Comparison of ENCODE assay signal across 22 mouse cellular contexts in the genomic region with DNA sequence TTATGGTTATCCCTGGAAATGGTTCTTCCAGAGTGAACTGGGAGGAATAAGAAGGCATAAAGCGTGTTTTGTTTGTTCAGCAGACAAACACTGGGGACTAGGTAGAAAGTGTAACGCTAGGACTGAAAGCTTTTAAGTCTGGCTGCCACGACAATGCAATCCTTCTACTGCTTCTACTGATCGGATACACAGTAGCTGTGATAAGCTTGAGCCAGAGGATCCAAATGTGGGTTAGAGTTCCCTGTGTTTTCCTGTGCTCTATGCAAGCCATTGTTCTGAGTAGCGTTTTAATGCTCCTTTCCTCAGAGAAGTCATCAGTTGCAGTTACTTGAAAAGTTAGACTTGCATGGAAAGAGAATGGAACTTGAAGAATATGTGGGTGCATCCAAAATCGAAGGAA. TPM values are rescaled to one million over a fixed set of nuclear protein-coding genes. Genes with fewer than 3 reads are reported as not detected.
DNase-seq lines count a peak whose midpoint lies in the region; ATAC-seq and TF ChIP-seq lines count a peak whose summit lies in the region.
"Had no signal": no experiment of that assay in that cellular context is flagged by ENCODE, and none has a peak within 500 bp of the region (broad histone marks: within the 10 kb centered on the region; RNA-seq: fewer than 3 reads in every experiment).

No protein-coding gene starts in this region.

- no peak for ATAC-seq in heart, embryonic 13.5 days (ENCODE audit: extremely low read depth, insufficient number of reproducible peaks, low FRiP score, low TSS enrichment)
- no peak for ATAC-seq in kidney, postnatal 0 days (replicated peaks; ENCODE audit: low FRiP score, low read depth)
- ATAC-seq in stomach, postnatal 0 days (ENCODE audit: low FRiP score, low TSS enrichment): no peak
- ATAC-seq in CD4-positive, CD25-positive, alpha-beta regulatory T cell, adult 4 months: no peak
- ATAC-seq: activated CD4-positive, CD25-positive, alpha-beta regulatory T cell, adult 4 months; lung, postnatal 0 days had no signal

- no peak for TF ChIP-seq EP300 in stomach, postnatal 0 days (optimal IDR thresholded peaks at IDR 0.05)

- 42% methylated on average over 6 of the region's 6 CpGs for WGBS in heart, embryonic 13.5 days
- 53% methylated on average over 6 of the region's 6 CpGs for WGBS in kidney, postnatal 0 days
- 27% methylated on average over 6 of the region's 6 CpGs for WGBS in stomach, postnatal 0 days

- H3K27ac ChIP-seq in heart, embryonic 13.5 days (replicated peaks): peak overlapping the region; percentile 53
- 0 out of 2 replicates have a peak overlapping the region, but pooled peaks have one; percentile 34 for H3K27ac ChIP-seq in kidney, postnatal 0 days
- H3K27ac ChIP-seq in stomach, postnatal 0 days (replicated peaks): 0 out of 2 replicates have a peak overlapping the region, but pooled peaks have one; percentile 25
- H3K27ac ChIP-seq: embryonic facial prominence, embryonic 13.5 days; forebrain, embryonic 12.5 days; liver, embryonic 14.5 days; midbrain, embryonic 12.5 days; neural tube, embryonic 15.5 days had no signal

- H3K36me3 ChIP-seq in heart, embryonic 13.5 days: peaks cover 9% of the 10 kb centered on the region
- H3K36me3 ChIP-seq in kidney, postnatal 0 days (ENCODE audit: insufficient read depth, low read length): no peaks in the 10 kb centered on the region
- no peaks in the 10 kb centered on the region for H3K36me3 ChIP-seq in stomach, postnatal 0 days (ENCODE audit: control insufficient read depth, insufficient read depth, low read length)
- H3K36me3 ChIP-seq: forebrain, embryonic 12.5 days; midbrain, embryonic 12.5 days; neural tube, embryonic 15.5 days had no signal

- no peak for DNase-seq in heart, postnatal 25 days (ENCODE audit: low spot score)
- no peak for DNase-seq in kidney, postnatal 0 days (ENCODE audit: low spot score)
- no peak for DNase-seq in kidney, adult 18-20 months
- DNase-seq in testis, postnatal 14 days (ENCODE audit: low spot score): peak; percentile 59
- no peak for DNase-seq in testis, postnatal 10 days (ENCODE audit: low spot score)
- DNase-seq in stomach, postnatal 0 days (ENCODE audit: low spot score): no peak
- DNase-seq: adrenal gland, postnatal 10 days; B cell, adult 2 months; cerebellum, adult 2 months; cerebellum, postnatal 25 days; kidney, postnatal 10 days; right cerebral cortex, adult 18-20 months had no signal

- TF ChIP-seq CTCF in kidney, postnatal 0 days (IDR thresholded peaks at IDR 0.05; ENCODE audit: low read depth): no peak
- no peak for TF ChIP-seq CTCF in stomach, postnatal 0 days (IDR thresholded peaks at IDR 0.05; ENCODE audit: low read depth)

- H3K4me1 ChIP-seq in heart, embryonic 13.5 days: peaks cover 53% of the 10 kb centered on the region
- no peaks in the 10 kb centered on the region for H3K4me1 ChIP-seq in kidney, postnatal 0 days (replicated peaks; ENCODE audit: insufficient read depth, low read length)
- H3K4me1 ChIP-seq in stomach, postnatal 0 days (replicated peaks; ENCODE audit: control insufficient read depth, insufficient read depth): no peaks in the 10 kb centered on the region
- H3K4me1 ChIP-seq: midbrain, embryonic 12.5 days had no signal

- no peaks in the 10 kb centered on the region for H3K9me3 ChIP-seq in heart, embryonic 13.5 days
- H3K9me3 ChIP-seq in kidney, postnatal 0 days (replicated peaks; ENCODE audit: low read length): no peaks in the 10 kb centered on the region
- no peaks in the 10 kb centered on the region for H3K9me3 ChIP-seq in stomach, postnatal 0 days (ENCODE audit: control insufficient read depth, low read length)
- H3K9me3 ChIP-seq: embryonic facial prominence, embryonic 13.5 days; forebrain, embryonic 12.5 days; midbrain, embryonic 12.5 days; neural tube, embryonic 15.5 days had no signal

- H3K27me3 ChIP-seq in heart, embryonic 13.5 days (replicated peaks): no peaks in the 10 kb centered on the region
- H3K27me3 ChIP-seq in kidney, postnatal 0 days (ENCODE audit: insufficient read depth, low read length): no peaks in the 10 kb centered on the region
- H3K27me3 ChIP-seq in stomach, postnatal 0 days (ENCODE audit: control insufficient read depth, insufficient read depth, low read length): no peaks in the 10 kb centered on the region
- H3K27me3 ChIP-seq: embryonic facial prominence, embryonic 13.5 days; forebrain, embryonic 12.5 days; midbrain, embryonic 12.5 days; neural tube, embryonic 15.5 days had no signal

- H3K4me3 ChIP-seq in heart, embryonic 13.5 days: no peak overlapping the region
- no peak overlapping the region for H3K4me3 ChIP-seq in kidney, postnatal 0 days (replicated peaks; ENCODE audit: low read depth, low read length)
- no peak overlapping the region for H3K4me3 ChIP-seq in stomach, postnatal 0 days (ENCODE audit: low read depth, low read length)
- H3K4me3 ChIP-seq: embryonic facial prominence, embryonic 13.5 days; erythroblast, embryonic 14.5 days; forebrain, embryonic 12.5 days; midbrain, embryonic 12.5 days; neural tube, embryonic 15.5 days had no signal

- no peak overlapping the region for H3K4me2 ChIP-seq in heart, embryonic 13.5 days
- no peak overlapping the region for H3K4me2 ChIP-seq in kidney, postnatal 0 days (ENCODE audit: low read length)
- no peak overlapping the region for H3K4me2 ChIP-seq in stomach, postnatal 0 days (replicated peaks; ENCODE audit: low read depth)
- H3K4me2 ChIP-seq: embryonic facial prominence, embryonic 13.5 days; forebrain, embryonic 12.5 days; midbrain, embryonic 12.5 days; neural tube, embryonic 15.5 days had no signal

- H3K9ac ChIP-seq in heart, embryonic 13.5 days: peak overlapping the region; percentile 37; the same call in 1 of the 2 replicates
- H3K9ac ChIP-seq in kidney, postnatal 0 days (ENCODE audit: low read depth, low read length): no peak overlapping the region
- H3K9ac ChIP-seq in stomach, postnatal 0 days (ENCODE audit: low read length): no peak overlapping the region
- H3K9ac ChIP-seq: embryonic facial prominence, embryonic 13.5 days; forebrain, embryonic 12.5 days; liver, embryonic 14.5 days; midbrain, embryonic 12.5 days; neural tube, embryonic 15.5 days had no signal

- intact Hi-C loops in heart, postnatal 25 days (cut with DNase I): loop anchor here (2.0 kb wide), 1 partner anchor 14 kb away; no protein-coding TSS in a partner anchor

RNA-seq across cellular contexts. Expression of a gene that starts 23.6 kb away (rescaled TPM):
- 326 and 374 TPM in 2 replicates for polyA plus RNA-seq in heart, embryonic 13.5 days (2015; fragmentation: Nextera tagmentation; extraction: Ambion mirVana)
- 100 to 1,000 TPM; 192 to 205 TPM for total RNA-seq in heart, postnatal 25 days (2021)
- 383 and 402 TPM in 2 replicates for polyA plus RNA-seq in kidney, postnatal 0 days (2015; fragmentation: Nextera tagmentation; extraction: Ambion mirVana)
- 270 and 275 TPM in 2 replicates for polyA plus RNA-seq in stomach, postnatal 0 days (2015; fragmentation: Nextera tagmentation; extraction: Ambion mirVana)
- polyA plus RNA-seq in CD4-positive, CD25-positive, alpha-beta regulatory T cell, adult 4 months (2017; shearing (Covaris generic)): 1,000 to 10,000 TPM; 1,309 to 1,442 TPM
